Mouse (Mus musculus): Measurements from ENCODE around the gene Adm.

DNA sequence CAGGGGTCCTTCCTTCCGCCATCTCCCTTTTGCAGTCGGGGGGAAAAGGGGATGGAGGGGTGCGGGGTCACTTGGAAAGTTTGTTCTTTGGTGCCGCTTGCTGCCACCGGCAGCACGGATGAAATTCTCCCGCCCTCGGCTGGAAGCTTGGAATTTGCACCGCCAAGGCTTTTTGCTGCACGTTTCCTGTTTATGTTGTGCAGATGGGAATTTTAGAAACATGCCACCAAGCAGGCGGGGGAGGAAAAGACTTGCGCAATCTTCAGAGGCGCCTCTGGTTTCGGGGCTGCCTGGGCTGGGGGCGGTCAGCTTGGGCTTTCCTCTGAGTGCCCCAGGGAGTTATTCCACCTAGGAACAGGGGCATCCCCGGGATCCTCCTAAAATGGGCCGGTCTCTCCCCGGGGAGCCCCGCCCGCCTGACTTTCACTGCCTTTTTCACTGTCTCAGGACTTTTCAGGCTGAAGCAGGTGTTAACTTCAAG lies 12.3 kb upstream of the Adm start:
- TF ChIP-seq POLR2A (IDR thresholded peaks at IDR 0.05; ENCODE audit: extremely low read depth, insufficient read depth, low read length) (no peak), CTCF (IDR thresholded peaks at IDR 0.05; ENCODE audit: extremely low read depth, insufficient read depth, low read length) (no peak)

Measured in cortical plate, adult 2 months (tissue).